Mouse (Mus musculus): Measurements from ENCODE around the gene Olfr645. TPM values are rescaled to one million over a fixed set of nuclear protein-coding genes. Genes with fewer than 3 reads are reported as not detected.

The Olfr645 gene
- polyA plus RNA-seq, 1 experiment = not detected

- no peak within 1 kb of the TSS for H3K4me2 ChIP-seq (ENCODE audit: low read depth)
- H3K4me3 ChIP-seq = no peak within 1 kb of the TSS
- no peaks in the 10 kb centered on the region for H3K79me2 ChIP-seq (ENCODE audit: control insufficient read depth, insufficient read depth)
- no peaks in the 10 kb centered on the region for H3K36me3 ChIP-seq (ENCODE audit: control insufficient read depth, insufficient read depth)
- TF ChIP-seq MAX (IDR thresholded peaks at IDR 0.05; ENCODE audit: low read depth) (no peak), MYOG (IDR thresholded peaks at IDR 0.05; ENCODE audit: control insufficient read depth in 1 of 3, insufficient read depth in 1 of 3, insufficient read length in 2 of 3, low read depth in 2 of 3) (no peak), MYOD1 (IDR thresholded peaks at IDR 0.05; ENCODE audit: control insufficient read depth in 1 of 3, insufficient read length in 2 of 3, low read depth in 2 of 3) (no peak), TCF3 (IDR thresholded peaks at IDR 0.05; ENCODE audit: insufficient read length, low read depth) (no peak), POLR2A (IDR thresholded peaks at IDR 0.05; ENCODE audit: insufficient read length, low read depth) (no peak), E2F4 (IDR thresholded peaks at IDR 0.05; ENCODE audit: insufficient read depth) (no peak), TCF12 (IDR thresholded peaks at IDR 0.05; ENCODE audit: insufficient read depth, poor library complexity, severe bottlenecking) (no peak), POLR2AphosphoS2 (IDR thresholded peaks at IDR 0.05; ENCODE audit: insufficient read length, low read depth) (no peak), USF1 (IDR thresholded peaks at IDR 0.05; ENCODE audit: low read depth) (no peak), CEBPB (IDR thresholded peaks at IDR 0.05; ENCODE audit: insufficient read depth, poor library complexity, severe bottlenecking) (no peak), REST (IDR thresholded peaks at IDR 0.05; ENCODE audit: insufficient read depth, insufficient read length) (no peak), SRF (IDR thresholded peaks at IDR 0.05; ENCODE audit: control insufficient read depth, insufficient read length, low read depth) (no peak)
- no peak within 1 kb of the TSS for H3ac ChIP-seq (ENCODE audit: control insufficient read depth, insufficient read length)
- no peaks in the 10 kb centered on the region for H3K27me3 ChIP-seq (ENCODE audit: control insufficient read depth, insufficient read depth, insufficient read length)
These were observed 13.5 kb downstream of the Olfr645 start, which contains the start of gene Olfr644 for GRCm38 (mm10) chr7:104071769-104072168. Gene Olfr644 (minus strand): TSS chr7:104071869.

DNA sequence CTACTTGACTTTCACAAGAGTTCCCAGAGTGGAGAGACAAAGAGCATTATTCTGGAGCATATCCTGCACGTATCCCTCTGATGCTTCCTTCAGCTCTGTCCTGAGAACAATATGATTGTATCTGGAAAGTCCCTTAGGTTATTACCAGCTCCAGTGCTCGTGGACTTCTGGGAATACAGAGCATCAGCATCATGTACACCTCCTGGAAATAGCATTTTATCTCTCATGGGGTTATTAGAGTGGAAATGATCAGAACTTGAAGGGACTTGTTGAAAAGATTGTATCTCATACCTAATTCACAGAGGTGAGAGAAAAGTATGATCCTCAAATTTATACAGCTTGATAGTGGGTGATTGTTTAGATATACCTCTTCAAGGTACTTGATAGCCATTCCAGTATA is 23.9 kb downstream of the Olfr645 start, which contains the start of gene 4930516K23Rik:
TSS of gene 4930516K23Rik (minus strand) at position 101 of the 400 bp plus-strand sequence.
- Histone ChIP-seq H3K36me3 (ENCODE audit: control insufficient read depth, insufficient read depth) (no peaks in the 10 kb centered on the region), H3K27me3 (ENCODE audit: control insufficient read depth, insufficient read depth, insufficient read length) (no peaks in the 10 kb centered on the region), H3K79me2 (ENCODE audit: control insufficient read depth, insufficient read depth) (no peaks in the 10 kb centered on the region), H3K4me2 (ENCODE audit: low read depth) (no peak within 1 kb of the TSS), H3ac (ENCODE audit: control insufficient read depth, insufficient read length) (no peak within 1 kb of the TSS), H3K4me3 (no peak within 1 kb of the TSS)
- no peak for TF ChIP-seq USF1 (IDR thresholded peaks at IDR 0.05; ENCODE audit: low read depth)
- no peak for TF ChIP-seq REST (IDR thresholded peaks at IDR 0.05; ENCODE audit: insufficient read depth, insufficient read length)
- TF ChIP-seq MAX (IDR thresholded peaks at IDR 0.05; ENCODE audit: low read depth) = no peak
- no peak for TF ChIP-seq CEBPB (IDR thresholded peaks at IDR 0.05; ENCODE audit: insufficient read depth, poor library complexity, severe bottlenecking)
- TF ChIP-seq MYOD1 (IDR thresholded peaks at IDR 0.05; ENCODE audit: control insufficient read depth in 1 of 3, insufficient read length in 2 of 3, low read depth in 2 of 3) = no peak
- no peak for TF ChIP-seq TCF3 (IDR thresholded peaks at IDR 0.05; ENCODE audit: insufficient read length, low read depth)
- TF ChIP-seq TCF12 (IDR thresholded peaks at IDR 0.05; ENCODE audit: insufficient read depth, poor library complexity, severe bottlenecking) = no peak
- TF ChIP-seq MYOG (IDR thresholded peaks at IDR 0.05; ENCODE audit: control insufficient read depth in 1 of 3, insufficient read depth in 1 of 3, insufficient read length in 2 of 3, low read depth in 2 of 3) = no peak
- no peak for TF ChIP-seq SRF (IDR thresholded peaks at IDR 0.05; ENCODE audit: control insufficient read depth, insufficient read length, low read depth)
- no peak for TF ChIP-seq E2F4 (IDR thresholded peaks at IDR 0.05; ENCODE audit: insufficient read depth)
- no peak for TF ChIP-seq POLR2A (IDR thresholded peaks at IDR 0.05; ENCODE audit: insufficient read length, low read depth)
- TF ChIP-seq POLR2AphosphoS2 (IDR thresholded peaks at IDR 0.05; ENCODE audit: insufficient read length, low read depth) = no peak

- TF ChIP-seq REST (IDR thresholded peaks at IDR 0.05; ENCODE audit: insufficient read depth, insufficient read length) (no peak), TCF12 (IDR thresholded peaks at IDR 0.05; ENCODE audit: insufficient read depth, poor library complexity, severe bottlenecking) (no peak), E2F4 (IDR thresholded peaks at IDR 0.05; ENCODE audit: insufficient read depth) (no peak), MYOG (IDR thresholded peaks at IDR 0.05; ENCODE audit: control insufficient read depth in 1 of 3, insufficient read depth in 1 of 3, insufficient read length in 2 of 3, low read depth in 2 of 3) (no peak), CEBPB (IDR thresholded peaks at IDR 0.05; ENCODE audit: insufficient read depth, poor library complexity, severe bottlenecking) (no peak), POLR2AphosphoS2 (IDR thresholded peaks at IDR 0.05; ENCODE audit: insufficient read length, low read depth) (no peak), TCF3 (IDR thresholded peaks at IDR 0.05; ENCODE audit: insufficient read length, low read depth) (no peak), MYOD1 (IDR thresholded peaks at IDR 0.05; ENCODE audit: control insufficient read depth in 1 of 3, insufficient read length in 2 of 3, low read depth in 2 of 3) (no peak), POLR2A (IDR thresholded peaks at IDR 0.05; ENCODE audit: insufficient read length, low read depth) (no peak), USF1 (IDR thresholded peaks at IDR 0.05; ENCODE audit: low read depth) (no peak), SRF (IDR thresholded peaks at IDR 0.05; ENCODE audit: control insufficient read depth, insufficient read length, low read depth) (no peak), MAX (IDR thresholded peaks at IDR 0.05; ENCODE audit: low read depth) (no peak)
- Histone ChIP-seq H3K4me2 (ENCODE audit: low read depth) (no peak overlapping the region), H3ac (ENCODE audit: control insufficient read depth, insufficient read length) (no peak overlapping the region), H3K4me3 (no peak overlapping the region), H3K36me3 (ENCODE audit: control insufficient read depth, insufficient read depth) (no peaks in the 10 kb centered on the region), H3K27me3 (ENCODE audit: control insufficient read depth, insufficient read depth, insufficient read length) (no peaks in the 10 kb centered on the region), H3K79me2 (ENCODE audit: control insufficient read depth, insufficient read depth) (no peaks in the 10 kb centered on the region)
These were observed 26.1 kb downstream of the Olfr645 start for GRCm38 (mm10) chr7:104059215-104059614.

DNA sequence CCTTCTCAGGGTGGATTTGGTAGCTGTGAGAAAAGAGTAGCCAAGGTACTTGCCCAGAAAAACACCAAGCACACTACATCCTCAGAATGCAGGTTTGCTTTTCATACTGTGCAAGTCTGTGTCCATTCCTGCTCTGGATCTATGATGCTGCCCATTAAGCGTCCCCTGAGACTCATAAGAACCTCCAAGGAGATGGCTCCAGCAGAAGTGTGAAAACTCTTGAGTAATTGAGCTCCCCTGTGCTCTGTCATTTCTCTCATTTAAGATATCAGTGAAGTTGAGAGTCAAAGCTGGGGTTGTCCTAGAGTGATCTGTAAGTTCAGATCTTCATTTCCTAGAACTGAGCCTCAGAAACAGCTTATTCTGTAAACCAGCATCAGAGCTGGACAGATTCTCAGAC is 32.7 kb downstream of the Olfr645 start, which contains the start of gene Olfr642:
TSS of gene Olfr642 (minus strand) at position 101 of the 400 bp plus-strand sequence.
- H3K36me3 ChIP-seq (ENCODE audit: control insufficient read depth, insufficient read depth) = no peaks in the 10 kb centered on the region
- H3K79me2 ChIP-seq (ENCODE audit: control insufficient read depth, insufficient read depth) = no peaks in the 10 kb centered on the region
- no peak within 1 kb of the TSS for H3K4me2 ChIP-seq (ENCODE audit: low read depth)
- H3K4me3 ChIP-seq = no peak within 1 kb of the TSS
- no peaks in the 10 kb centered on the region for H3K27me3 ChIP-seq (ENCODE audit: control insufficient read depth, insufficient read depth, insufficient read length)
- H3ac ChIP-seq (ENCODE audit: control insufficient read depth, insufficient read length) = no peak within 1 kb of the TSS
- no peak for TF ChIP-seq E2F4 (IDR thresholded peaks at IDR 0.05; ENCODE audit: insufficient read depth)
- TF ChIP-seq TCF3 (IDR thresholded peaks at IDR 0.05; ENCODE audit: insufficient read length, low read depth) = no peak
- TF ChIP-seq CEBPB (IDR thresholded peaks at IDR 0.05; ENCODE audit: insufficient read depth, poor library complexity, severe bottlenecking) = no peak
- no peak for TF ChIP-seq POLR2AphosphoS2 (IDR thresholded peaks at IDR 0.05; ENCODE audit: insufficient read length, low read depth)
- TF ChIP-seq POLR2A (IDR thresholded peaks at IDR 0.05; ENCODE audit: insufficient read length, low read depth) = no peak
- no peak for TF ChIP-seq MAX (IDR thresholded peaks at IDR 0.05; ENCODE audit: low read depth)
- no peak for TF ChIP-seq MYOG (IDR thresholded peaks at IDR 0.05; ENCODE audit: control insufficient read depth in 1 of 3, insufficient read depth in 1 of 3, insufficient read length in 2 of 3, low read depth in 2 of 3)
- TF ChIP-seq USF1 (IDR thresholded peaks at IDR 0.05; ENCODE audit: low read depth) = no peak
- no peak for TF ChIP-seq SRF (IDR thresholded peaks at IDR 0.05; ENCODE audit: control insufficient read depth, insufficient read length, low read depth)
- no peak for TF ChIP-seq TCF12 (IDR thresholded peaks at IDR 0.05; ENCODE audit: insufficient read depth, poor library complexity, severe bottlenecking)
- TF ChIP-seq REST (IDR thresholded peaks at IDR 0.05; ENCODE audit: insufficient read depth, insufficient read length) = no peak

Measured in myocyte (in vitro differentiated cells).